Mouse (Mus musculus): ENCODE measurements around the gene Ppil1. TPM values are rescaled to one million over a fixed set of nuclear protein-coding genes. Genes with fewer than 3 reads are reported as not detected.

Ppil1 gene
- total RNA-seq (2021): 1 to 10 TPM; 5.5 to 6.1 TPM
- long read RNA-seq, experiment 1, transcript Ppil1-201 (4 exons, 1,462 nt): major isoform, 11 of 12 reads
- long read RNA-seq, experiment 1, partial matches to known transcripts: 1 of 12 reads
- long read RNA-seq, experiment 1, other reads (novel, unspliced or antisense): 0 of 12 reads
- long read RNA-seq, experiment 2, transcript Ppil1-201 (4 exons, 1,462 nt): major isoform, 8 of 8 reads
- long read RNA-seq, experiment 2, partial matches to known transcripts: 0 of 8 reads
- long read RNA-seq, experiment 2, other reads (novel, unspliced or antisense): 0 of 8 reads

GRCm38 (mm10) chr17:29263840-29264633, at the start of gene Ppil1:
Ppil1 (minus strand) TSS chr17:29264186.
- DNase-seq (ENCODE audit: low spot score): peak; percentile 79

GRCm38 (mm10) chr17:29313300-29313699, 49.3 kb upstream of the Ppil1 start:
- no peak for DNase-seq (ENCODE audit: low spot score)

GRCm38 (mm10) chr17:29312082-29312481, 48.1 kb upstream of the Ppil1 start:
- DNase-seq (ENCODE audit: low spot score): no peak

- DNase-seq (ENCODE audit: low spot score): no peak
Observed at GRCm38 (mm10) chr17:29311602-29312001, 47.6 kb upstream of the Ppil1 start.

GRCm38 (mm10) chr17:29310056-29310623, 46.2 kb upstream of the Ppil1 start:
- DNase-seq (ENCODE audit: low spot score): peak; percentile 52

GRCm38 (mm10) chr17:29305871-29306270, 41.9 kb upstream of the Ppil1 start:
- no peak for DNase-seq (ENCODE audit: low spot score)

- peak; percentile 53 for DNase-seq (ENCODE audit: low spot score)
Observed at GRCm38 (mm10) chr17:29305058-29305806, 41.2 kb upstream of the Ppil1 start.

- DNase-seq (ENCODE audit: low spot score): peak; percentile 69
Observed at GRCm38 (mm10) chr17:29304376-29305057, 40.5 kb upstream of the Ppil1 start.

GRCm38 (mm10) chr17:29303856-29304255, 39.9 kb upstream of the Ppil1 start:
- no peak for DNase-seq (ENCODE audit: low spot score)

- no peak for DNase-seq (ENCODE audit: low spot score)
Observed at GRCm38 (mm10) chr17:29303087-29303486, 39.1 kb upstream of the Ppil1 start.

GRCm38 (mm10) chr17:29302149-29302548, 38.2 kb upstream of the Ppil1 start:
- DNase-seq (ENCODE audit: low spot score): peak; percentile 41

- no peak for DNase-seq (ENCODE audit: low spot score)
Observed at GRCm38 (mm10) chr17:29301421-29301820, 37.4 kb upstream of the Ppil1 start.

- DNase-seq (ENCODE audit: low spot score): no peak
Observed at GRCm38 (mm10) chr17:29300926-29301325, 36.9 kb upstream of the Ppil1 start.

- DNase-seq (ENCODE audit: low spot score): no peak
Observed at GRCm38 (mm10) chr17:29299282-29299681, 35.3 kb upstream of the Ppil1 start.

GRCm38 (mm10) chr17:29297813-29298212, 33.8 kb upstream of the Ppil1 start:
- no peak for DNase-seq (ENCODE audit: low spot score)

- no peak for DNase-seq (ENCODE audit: low spot score)
Observed at GRCm38 (mm10) chr17:29297321-29297720, 33.3 kb upstream of the Ppil1 start.

GRCm38 (mm10) chr17:29295835-29296234, 31.8 kb upstream of the Ppil1 start:
- no peak for DNase-seq (ENCODE audit: low spot score)

- no peak for DNase-seq (ENCODE audit: low spot score)
Observed at GRCm38 (mm10) chr17:29293807-29294605, 30.0 kb upstream of the Ppil1 start.

GRCm38 (mm10) chr17:29292996-29293395, 29.0 kb upstream of the Ppil1 start:
- no peak for DNase-seq (ENCODE audit: low spot score)

GRCm38 (mm10) chr17:29291793-29292192, 27.8 kb upstream of the Ppil1 start:
- no peak for DNase-seq (ENCODE audit: low spot score)
